8 mouse cellular contexts compared by ENCODE assay signal in the genomic region with DNA sequence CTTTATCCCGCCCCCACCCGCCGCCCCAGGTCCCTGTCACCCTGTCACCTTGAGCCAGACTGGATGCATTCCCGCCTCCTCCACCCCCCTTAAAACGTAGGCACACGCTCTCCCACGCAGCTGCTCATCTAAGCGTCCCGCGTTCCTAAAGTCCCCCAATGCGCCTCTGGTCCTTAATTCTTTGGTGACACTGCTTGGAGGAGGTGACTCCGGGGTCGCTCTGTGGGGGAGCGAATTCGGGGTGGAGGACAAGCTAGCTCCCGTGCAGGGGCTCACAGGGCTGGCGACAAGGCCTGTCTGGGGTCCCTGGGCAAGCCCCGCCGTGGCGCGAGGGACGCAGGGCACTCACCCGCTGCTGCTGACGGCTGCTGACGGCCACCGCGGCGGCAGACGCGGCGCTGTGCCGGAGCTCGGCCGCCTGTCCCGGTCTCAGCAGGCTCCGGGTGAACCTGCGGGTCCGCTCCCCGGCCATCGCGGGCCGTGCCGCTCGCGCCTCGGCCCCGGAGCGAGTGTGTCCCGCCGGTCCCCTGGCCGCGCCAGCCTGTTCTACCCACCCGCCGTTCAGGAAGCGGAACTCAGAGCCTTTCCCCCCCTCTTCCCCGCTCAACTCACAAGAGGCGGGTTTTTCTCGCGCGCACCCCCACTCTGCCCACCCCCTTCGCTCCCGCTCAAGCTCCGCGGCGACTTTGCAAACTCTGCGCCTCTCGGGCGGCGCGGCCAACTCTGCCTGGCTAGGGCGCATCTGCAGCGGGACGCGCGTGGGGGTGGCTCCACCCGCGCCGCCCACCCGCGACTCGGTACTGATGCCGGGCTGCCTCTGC. TPM values are rescaled to one million over a fixed set of nuclear protein-coding genes. Genes with fewer than 3 reads are reported as not detected.
A peak's percentile ranks its signal among the peaks of the same experiment; 100 is the strongest.
DNase-seq lines count a peak whose midpoint lies in the region; ATAC-seq lines count a peak whose summit lies in the region.

Gene Dock10, minus strand, starts transcription at position 551 of the 821 bp plus-strand sequence.

- H3K4me1 ChIP-seq in erythroblast, embryonic 14.5 days (ENCODE audit: control insufficient read depth): no peaks in the 10 kb centered on the region
- H3K4me1 ChIP-seq in lung, embryonic 15.5 days: peaks cover 15% of the 10 kb centered on the region

- no peaks in the 10 kb centered on the region for H3K36me3 ChIP-seq in erythroblast, embryonic 14.5 days (ENCODE audit: control insufficient read depth)
- no peaks in the 10 kb centered on the region for H3K36me3 ChIP-seq in lung, embryonic 15.5 days

- H3K9me3 ChIP-seq in erythroblast, embryonic 14.5 days (ENCODE audit: control insufficient read depth, low read length): no peaks in the 10 kb centered on the region
- no peaks in the 10 kb centered on the region for H3K9me3 ChIP-seq in lung, embryonic 15.5 days

- H3K4me2 ChIP-seq in lung, embryonic 15.5 days: peak within 1 kb of the TSS; percentile 93

- under 1% methylated on average over 79 of the region's 82 CpGs for WGBS in lung, embryonic 15.5 days

- DNase-seq in CD4-positive helper T cell, adult 2 months (ENCODE audit: low read depth, low spot score): peak; percentile 86
- peak; percentile 47 for DNase-seq in adrenal gland, postnatal 10 days
- peak; percentile 50 to 57 for DNase-seq in heart, postnatal 10 days
- DNase-seq in layer of hippocampus, adult 8-10 months (ENCODE audit: low spot score in 2 of 2): peak; percentile 25 to 63
- peak; percentile 90 for DNase-seq in thymus, postnatal 14 days

- peaks cover 32% of the 10 kb centered on the region for H3K27me3 ChIP-seq in erythroblast, embryonic 14.5 days (ENCODE audit: control insufficient read depth)
- H3K27me3 ChIP-seq in lung, embryonic 15.5 days: peaks cover 38% of the 10 kb centered on the region

- peak within 1 kb of the TSS; percentile 39 for H3K4me3 ChIP-seq in erythroblast, embryonic 14.5 days (replicated peaks)
- peak within 1 kb of the TSS; percentile 60 for H3K4me3 ChIP-seq in lung, embryonic 15.5 days

- intact Hi-C loops in heart, postnatal 10 days (cut with DNase I): no loop called here

- peak; percentile 74; the same call in 1 of the 2 replicates for ATAC-seq in lung, embryonic 15.5 days (ENCODE audit: borderline replicate concordance, extremely low read depth, low FRiP score, low TSS enrichment)
- peak; percentile 61 for ATAC-seq in neutrophil, adult 5-6 weeks (ENCODE audit: extremely low read depth, insufficient number of reproducible peaks, low FRiP score, poor library complexity, severe bottlenecking)

- no peak within 1 kb of the TSS for H3K27ac ChIP-seq in lung, embryonic 15.5 days

- H3K9ac ChIP-seq in lung, embryonic 15.5 days: peak within 1 kb of the TSS; percentile 38

RNA-seq across cellular contexts. Expression of gene Dock10, which starts in this region (rescaled TPM):
- 10 to 100 TPM; 19.2 to 23.7 TPM for total RNA-seq in adrenal gland, postnatal 10 days (2021)
- polyA plus RNA-seq in erythroblast, embryonic 14.5 days (2012): 0.02 TPM in 1 of 2 replicates, not detected in the other
- 1 to 10 TPM; 7.5 to 8.4 TPM for total RNA-seq in heart, postnatal 10 days (2021)
- total RNA-seq in layer of hippocampus, adult 8-10 months (2022): 10 to 100 TPM; 76.7 to 93.2 (median 85.1) TPM
- 4.0 and 5.4 TPM in 2 replicates for polyA plus RNA-seq in lung, embryonic 15.5 days (2015; fragmentation: Nextera tagmentation; extraction: Ambion mirVana)
- total RNA-seq in neutrophil, adult 5-6 weeks (2017): 186 and 187 TPM in 2 replicates
